Mouse (Mus musculus) neural tube, embryonic 15.5 days (tissue): Measurements from ENCODE around the gene Npr3. TPM values are rescaled to one million over a fixed set of nuclear protein-coding genes. Genes with fewer than 3 reads are reported as not detected.
"Not testable (repeated sequence)": the region's sequence is repeated elsewhere in the genome, so short reads cannot be mapped to it uniquely, and the experiment has no call there.

Experiments
- ATAC-seq: fragments of 200-750 bp; cut with Nextera tagmentation; 2 replicates; pipeline ENCODE4 v1.8.0; 2017; ENCODE audit warnings: mild to moderate bottlenecking, moderate TSS enrichment, moderate library complexity; ENCODE audit not compliant: low FRiP score
- H3K27ac ChIP-seq: fragments of 300-500 bp; sonication (generic); replicated peaks from 2 replicates; pipeline ENCODE4 v1.5.1; 2015; ENCODE audit warnings: mild to moderate bottlenecking, inconsistent platforms
- H3K27me3 ChIP-seq: fragments of 300-500 bp; sonication (generic); replicated peaks from 2 replicates; pipeline ENCODE4 v1.6.1; 2015; ENCODE audit warnings: inconsistent platforms
- H3K36me3 ChIP-seq: fragments of 300-500 bp; sonication (generic); 2 replicates; pipeline ENCODE4 v1.6.1; 2015; ENCODE audit warnings: inconsistent platforms
- H3K4me1 ChIP-seq: fragments of 300-500 bp; sonication (generic); 2 replicates; pipeline ENCODE4 v1.6.1; 2015; ENCODE audit warnings: inconsistent platforms
- H3K4me2 ChIP-seq: fragments of 300-500 bp; sonication (generic); 2 replicates; pipeline ENCODE4 v1.6.1; 2015; ENCODE audit warnings: inconsistent platforms, mild to moderate bottlenecking, moderate library complexity
- H3K4me3 ChIP-seq: fragments of 300-500 bp; sonication (generic); replicated peaks from 2 replicates; pipeline ENCODE4 v1.5.1; 2015; ENCODE audit warnings: mild to moderate bottlenecking, inconsistent platforms
- H3K9ac ChIP-seq: fragments of 300-500 bp; sonication (generic); replicated peaks from 2 replicates; pipeline ENCODE4 v1.6.1; 2015; ENCODE audit warnings: mild to moderate bottlenecking, inconsistent platforms
- H3K9me3 ChIP-seq: fragments of 300-500 bp; sonication (generic); replicated peaks from 2 replicates; pipeline ENCODE4 v1.6.1; 2016; ENCODE audit warnings: inconsistent platforms
- WGBS: fragments of 180-500 bp; shearing (Covaris S2); methylation state at CpG from one replicate; pipeline ENCODE4 v1.1.7; 2015; ENCODE audit warnings: mixed read lengths; 5-methylcytosine and 5-hydroxymethylcytosine counted together
- polyA plus RNA-seq: library from polyadenylated mRNA; unstranded; fragments of >200 nt; fragmentation: Nextera tagmentation; extraction: Ambion mirVana; gene quantifications from 2 replicates; pipeline ENCODE4 v1.2.1, GENCODE M21; 2015

Npr3 gene
- polyA plus RNA-seq, 1 experiment from 2014 or later: 1.4 TPM

GRCm38 (mm10) chr15:11835913-11836312, 71.2 kb downstream of the Npr3 start:
- no peaks in the 10 kb centered on the region for H3K4me1 ChIP-seq
- H3K36me3 ChIP-seq: no peaks in the 10 kb centered on the region
- no peak for ATAC-seq
- H3K9ac ChIP-seq: no peak overlapping the region
- WGBS: 67% methylated on average over 1 of the region's 1 CpGs
- no peaks in the 10 kb centered on the region for H3K9me3 ChIP-seq
- H3K4me2 ChIP-seq: no peak overlapping the region
- H3K27ac ChIP-seq: no peak overlapping the region
- no peaks in the 10 kb centered on the region for H3K27me3 ChIP-seq
- H3K4me3 ChIP-seq: no peak overlapping the region

GRCm38 (mm10) chr15:11822347-11822746, 84.7 kb downstream of the Npr3 start:
- H3K4me1 ChIP-seq, H3K4me2 ChIP-seq, H3K9me3 ChIP-seq, H3K27me3 ChIP-seq, H3K36me3 ChIP-seq, H3K27ac ChIP-seq, ATAC-seq, H3K4me3 ChIP-seq, H3K9ac ChIP-seq: not testable (repeated sequence)
- 46% methylated on average over 6 of the region's 6 CpGs for WGBS

GRCm38 (mm10) chr15:11815551-11815950, 91.5 kb downstream of the Npr3 start:
- Histone ChIP-seq H3K4me3 (no peak overlapping the region), H3K4me1 (no peaks in the 10 kb centered on the region), H3K9me3 (no peaks in the 10 kb centered on the region), H3K9ac (no peak overlapping the region), H3K27ac (no peak overlapping the region), H3K27me3 (no peaks in the 10 kb centered on the region), H3K4me2 (no peak overlapping the region), H3K36me3 (no peaks in the 10 kb centered on the region)
- no peak for ATAC-seq
- WGBS: 77% methylated on average over 4 of the region's 4 CpGs

- Histone ChIP-seq H3K4me2 (no peak overlapping the region), H3K9me3 (no peaks in the 10 kb centered on the region), H3K36me3 (no peaks in the 10 kb centered on the region), H3K4me3 (no peak overlapping the region), H3K9ac (no peak overlapping the region), H3K27me3 (no peaks in the 10 kb centered on the region), H3K4me1 (peaks cover 27% of the 10 kb centered on the region), H3K27ac (no peak overlapping the region)
- ATAC-seq: no peak
- WGBS: 20% methylated on average over 4 of the region's 4 CpGs
Measured at GRCm38 (mm10) chr15:11803576-11803975, 103.5 kb downstream of the Npr3 start.

GRCm38 (mm10) chr15:11801863-11802722, 105.0 kb downstream of the Npr3 start:
- Histone ChIP-seq H3K36me3 (no peaks in the 10 kb centered on the region), H3K27me3 (no peaks in the 10 kb centered on the region), H3K4me3 (no peak overlapping the region), H3K27ac (no peak overlapping the region), H3K4me2 (0 out of 2 replicates have a peak overlapping the region, but pooled peaks have one; percentile 4), H3K9ac (no peak overlapping the region), H3K9me3 (no peaks in the 10 kb centered on the region), H3K4me1 (peaks cover 27% of the 10 kb centered on the region)
- WGBS: 56% methylated on average over 13 of the region's 13 CpGs
- ATAC-seq: no peak

GRCm38 (mm10) chr15:11794632-11795031, 112.5 kb downstream of the Npr3 start:
- WGBS: 45% methylated on average over 2 of the region's 2 CpGs

More at GRCm38 (mm10) chr15:11794632-11795031, 112.5 kb downstream of the Npr3 start:
- Histone ChIP-seq H3K27ac (no peak overlapping the region), H3K4me2 (no peak overlapping the region), H3K36me3 (no peaks in the 10 kb centered on the region), H3K4me1 (no peaks in the 10 kb centered on the region), H3K9me3 (no peaks in the 10 kb centered on the region), H3K9ac (no peak overlapping the region), H3K4me3 (no peak overlapping the region), H3K27me3 (no peaks in the 10 kb centered on the region)
- no peak for ATAC-seq

Other genes starting within 250 kb of the Npr3 start
- gene Sub1, start 89.7 kb upstream of the Npr3 start, polyA plus RNA-seq: 575 TPM in 2 replicates
- gene Zfr, start 210.5 kb upstream of the Npr3 start, polyA plus RNA-seq: 162 and 173 TPM in 2 replicates